Mouse (Mus musculus) small intestine, adult 2 months (tissue): ENCODE measurements around the gene Sipa1l3.

ENCODE experiments used
- CTCF ChIP-seq: fragments of 200-500 bp; IDR thresholded peaks from 2 replicates; pipeline ENCODE4 v1.5.1; 2012; ENCODE audit warnings: low read depth, mild to moderate bottlenecking, control low read depth, inconsistent platforms, low read length, moderate library complexity, mixed read lengths; ENCODE audit not compliant: insufficient replicate concordance, insufficient read length; ENCODE audit errors: extremely low read depth
- POLR2A ChIP-seq: fragments of 200-500 bp; IDR thresholded peaks from 2 replicates; pipeline ENCODE4 v1.6.1; 2012; ENCODE audit warnings: low read depth, mild to moderate bottlenecking, control low read depth, inconsistent platforms, low read length, moderate library complexity

- no peak for TF ChIP-seq CTCF
- TF ChIP-seq POLR2A: no peak
Measured at GRCm38 (mm10) chr7:29395179-29395578, 123.3 kb downstream of the Sipa1l3 start.
